Mouse (Mus musculus) intestine, postnatal 0 days (tissue): ENCODE measurements around the gene Lsm2. TPM values are rescaled to one million over a fixed set of nuclear protein-coding genes. Genes with fewer than 3 reads are reported as not detected.

Experiments used
- ATAC-seq: fragments of 200-750 bp; cut with Nextera tagmentation; 2 replicates; pipeline ENCODE4 v1.8.0; 2017; ENCODE audit warnings: mild to moderate bottlenecking, moderate TSS enrichment, moderate library complexity
- H3K27ac ChIP-seq: fragments of 300-500 bp; sonication (generic); 2 replicates; pipeline ENCODE4 v1.5.1; 2014; ENCODE audit warnings: mild to moderate bottlenecking, low read depth, low read length, moderate library complexity
- H3K27me3 ChIP-seq: fragments of 300-500 bp; sonication (generic); replicated peaks from 2 replicates; pipeline ENCODE4 v1.6.1; 2014; ENCODE audit warnings: low read length, mixed read lengths; ENCODE audit not compliant: control insufficient read depth, insufficient read depth
- H3K36me3 ChIP-seq: fragments of 300-500 bp; sonication (generic); 2 replicates; pipeline ENCODE4 v1.6.1; 2014; ENCODE audit warnings: mild to moderate bottlenecking, moderate library complexity; ENCODE audit not compliant: control insufficient read depth, insufficient read depth
- H3K4me1 ChIP-seq: fragments of 300-500 bp; sonication (generic); replicated peaks from 2 replicates; pipeline ENCODE4 v1.6.1; 2014; ENCODE audit warnings: antibody characterized with exemption, low read length, mixed read lengths; ENCODE audit not compliant: control insufficient read depth, insufficient read depth
- H3K4me2 ChIP-seq: fragments of 300-500 bp; sonication (generic); replicated peaks from 2 replicates; pipeline ENCODE4 v1.6.1; 2014; ENCODE audit warnings: low read depth, mild to moderate bottlenecking, moderate library complexity
- H3K4me3 ChIP-seq: fragments of 300-500 bp; sonication (generic); 2 replicates; pipeline ENCODE4 v1.5.1; 2014; ENCODE audit warnings: low read depth, low read length
- H3K9ac ChIP-seq: fragments of 300-500 bp; sonication (generic); 2 replicates; pipeline ENCODE4 v1.6.1; 2014; ENCODE audit warnings: mild to moderate bottlenecking, low read depth, low read length
- H3K9me3 ChIP-seq: fragments of 300-500 bp; sonication (generic); 2 replicates; pipeline ENCODE4 v1.6.1; 2016; ENCODE audit warnings: mixed run types; ENCODE audit not compliant: control insufficient read depth
- CTCF ChIP-seq: sonication (generic); IDR thresholded peaks from 2 replicates; pipeline ENCODE4 v1.5.1; 2016; ENCODE audit warnings: low read depth, mild to moderate bottlenecking, control low read depth, antibody characterized with exemption, moderate library complexity
- WGBS: fragments of 180-500 bp; shearing (Covaris S2); extraction: QIAGEN DNeasy Blood & Tissue Kit; methylation state at CpG from one replicate; pipeline ENCODE4 v1.1.7; 2014; 5-methylcytosine and 5-hydroxymethylcytosine counted together
- polyA plus RNA-seq: library from polyadenylated mRNA; unstranded; fragments of >200 nt; fragmentation: Nextera tagmentation; extraction: Ambion mirVana; gene quantifications from 2 replicates; pipeline ENCODE4 v1.2.1, GENCODE M21; 2015

Gene Lsm2
- 70.6 and 76.6 TPM in 2 replicates for polyA plus RNA-seq

GRCm38 (mm10) chr17:34981690-34982180 lies at the start of gene Lsm2:
Gene Lsm2 (plus strand): TSS chr17:34981862.
- H3K27me3 ChIP-seq = no peaks in the 10 kb centered on the region
- peak within 1 kb of the TSS; percentile 72 for H3K9ac ChIP-seq
- peak; percentile 17; the same call in 1 of the 2 replicates for TF ChIP-seq CTCF
- H3K9me3 ChIP-seq = no peaks in the 10 kb centered on the region
- H3K4me3 ChIP-seq = peak within 1 kb of the TSS; percentile 73
- peak within 1 kb of the TSS; percentile 93 for H3K27ac ChIP-seq
- ATAC-seq = peak; percentile 87
- H3K4me1 ChIP-seq = no peaks in the 10 kb centered on the region
- peaks cover 17% of the 10 kb centered on the region for H3K36me3 ChIP-seq
- peak within 1 kb of the TSS; percentile 91 for H3K4me2 ChIP-seq
- under 1% methylated on average over 58 of the region's 58 CpGs for WGBS

- peak overlapping the region; percentile 77; the same call in 1 of the 2 replicates for H3K9ac ChIP-seq
- TF ChIP-seq CTCF = no peak
- H3K4me1 ChIP-seq = no peaks in the 10 kb centered on the region
- WGBS = 36% methylated on average over 8 of the region's 8 CpGs
- H3K36me3 ChIP-seq = peaks cover 43% of the 10 kb centered on the region
- peak overlapping the region; percentile 77 for H3K4me3 ChIP-seq
- H3K27ac ChIP-seq = no peak overlapping the region
- H3K4me2 ChIP-seq = peak overlapping the region; percentile 95
- no peaks in the 10 kb centered on the region for H3K27me3 ChIP-seq
- no peaks in the 10 kb centered on the region for H3K9me3 ChIP-seq
- ATAC-seq = no peak
These were observed 49.4 kb upstream of the Lsm2 start for GRCm38 (mm10) chr17:34932287-34932686.

GRCm38 (mm10) chr17:34934031-34934430 lies 47.6 kb upstream of the Lsm2 start:
- WGBS = 62% methylated on average over 24 of the region's 24 CpGs
- TF ChIP-seq CTCF = no peak

GRCm38 (mm10) chr17:34934830-34935229 lies 46.8 kb upstream of the Lsm2 start:
- Histone ChIP-seq H3K4me2 (peak overlapping the region; percentile 95), H3K27me3 (no peaks in the 10 kb centered on the region), H3K4me1 (no peaks in the 10 kb centered on the region), H3K27ac (0 out of 2 replicates have a peak overlapping the region, but pooled peaks have one; percentile 21), H3K9ac (peak overlapping the region; percentile 17; the same call in 1 of the 2 replicates), H3K36me3 (peaks cover 31% of the 10 kb centered on the region), H3K4me3 (peak overlapping the region; percentile 23; the same call in 1 of the 2 replicates), H3K9me3 (no peaks in the 10 kb centered on the region)
- no peak for ATAC-seq
- no peak for TF ChIP-seq CTCF
- WGBS = 42% methylated on average over 8 of the region's 8 CpGs

More at GRCm38 (mm10) chr17:34934031-34934430, 47.6 kb upstream of the Lsm2 start:
- Histone ChIP-seq H3K4me3 (peak overlapping the region; percentile 23), H3K27me3 (no peaks in the 10 kb centered on the region), H3K27ac (no peak overlapping the region), H3K9ac (peak overlapping the region; percentile 2; the same call in 1 of the 2 replicates), H3K9me3 (no peaks in the 10 kb centered on the region), H3K4me1 (no peaks in the 10 kb centered on the region), H3K4me2 (peak overlapping the region; percentile 95), H3K36me3 (peaks cover 31% of the 10 kb centered on the region)
- no peak for ATAC-seq

GRCm38 (mm10) chr17:34937960-34938505 lies 43.6 kb upstream of the Lsm2 start:
- Histone ChIP-seq H3K4me3 (no peak overlapping the region), H3K27me3 (no peaks in the 10 kb centered on the region), H3K4me2 (no peak overlapping the region), H3K36me3 (peaks cover 26% of the 10 kb centered on the region), H3K4me1 (0 out of 2 replicates have a peak, but pooled peaks cover 4% of the 10 kb centered on the region), H3K27ac (no peak overlapping the region), H3K9me3 (no peaks in the 10 kb centered on the region), H3K9ac (no peak overlapping the region)
- TF ChIP-seq CTCF = no peak
- 67% methylated on average over 6 of the region's 6 CpGs for WGBS
- ATAC-seq = no peak

- Histone ChIP-seq H3K27ac (peak overlapping the region; percentile 50), H3K4me1 (peaks cover 7% of the 10 kb centered on the region; the same call in 1 of the 2 replicates), H3K27me3 (no peaks in the 10 kb centered on the region), H3K36me3 (no peaks in the 10 kb centered on the region), H3K4me2 (peak overlapping the region; percentile 60), H3K4me3 (peak overlapping the region; percentile 16), H3K9me3 (no peaks in the 10 kb centered on the region), H3K9ac (no peak overlapping the region)
- 13% methylated on average over 15 of the region's 15 CpGs for WGBS
- ATAC-seq = no peak
- no peak for TF ChIP-seq CTCF
These were observed 40.2 kb upstream of the Lsm2 start for GRCm38 (mm10) chr17:34941344-34942041.
